Mouse (Mus musculus): ENCODE results near the gene Gm49630. TPM values are rescaled to one million over a fixed set of nuclear protein-coding genes. Genes with fewer than 3 reads are reported as not detected.
"Not testable (repeated sequence)": the region's sequence is repeated elsewhere in the genome, so short reads cannot be mapped to it uniquely, and the experiment has no call there.

Gm49630 gene
- polyA plus RNA-seq, 1 experiment from 2014 or later, result not detected

- not testable (repeated sequence) for H3K36me3 ChIP-seq (ENCODE audit: control insufficient read depth, insufficient read depth); H3K4me2 ChIP-seq (ENCODE audit: low read length); H3K4me3 ChIP-seq (replicated peaks; ENCODE audit: low read length); ATAC-seq; H3K9ac ChIP-seq (replicated peaks; ENCODE audit: low read depth, low read length); H3K9me3 ChIP-seq (ENCODE audit: control insufficient read depth, low read length); H3K4me1 ChIP-seq (replicated peaks; ENCODE audit: control insufficient read depth, insufficient read depth, low read length); H3K27ac ChIP-seq (ENCODE audit: low read length); H3K27me3 ChIP-seq (replicated peaks; ENCODE audit: control insufficient read depth, insufficient read depth, low read length)
- WGBS, result 69% methylated on average over 7 of the region's 9 CpGs
Observed at GRCm38 (mm10) chr17:7337381-7337780, 34.4 kb downstream of the Gm49630 start.

- H3K9ac ChIP-seq (replicated peaks; ENCODE audit: low read depth, low read length); ATAC-seq; H3K27me3 ChIP-seq (replicated peaks; ENCODE audit: control insufficient read depth, insufficient read depth, low read length); H3K4me3 ChIP-seq (replicated peaks; ENCODE audit: low read length); H3K4me2 ChIP-seq (ENCODE audit: low read length); H3K36me3 ChIP-seq (ENCODE audit: control insufficient read depth, insufficient read depth); H3K27ac ChIP-seq (ENCODE audit: low read length); H3K9me3 ChIP-seq (ENCODE audit: control insufficient read depth, low read length); H3K4me1 ChIP-seq (replicated peaks; ENCODE audit: control insufficient read depth, insufficient read depth, low read length): not testable (repeated sequence)
- WGBS, result 100% methylated on average over 2 of the region's 5 CpGs
Observed at GRCm38 (mm10) chr17:7332745-7333144, 39.0 kb downstream of the Gm49630 start.

DNA sequence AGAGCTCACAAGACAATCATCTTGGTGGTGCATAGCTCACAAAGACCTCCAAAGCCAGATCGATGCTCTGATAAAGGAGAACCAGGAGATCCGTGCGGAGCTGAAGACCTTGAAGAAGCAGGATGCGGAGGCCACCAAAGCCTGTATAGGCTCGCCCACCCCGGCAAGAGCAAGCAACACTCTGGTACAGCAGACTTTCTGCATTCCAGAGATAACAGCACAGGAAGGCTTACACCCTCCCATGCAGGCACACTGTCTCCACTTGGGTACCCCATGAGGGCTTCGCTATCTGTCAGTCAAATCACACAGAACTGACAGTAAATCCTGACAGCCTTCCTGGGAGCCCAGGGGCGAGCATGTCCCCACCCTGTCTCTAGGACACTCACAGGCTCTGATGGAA lies 45.4 kb downstream of the Gm49630 start:
- H3K4me1 ChIP-seq (replicated peaks; ENCODE audit: control insufficient read depth, insufficient read depth, low read length); H3K27ac ChIP-seq (ENCODE audit: low read length); H3K4me2 ChIP-seq (ENCODE audit: low read length); H3K36me3 ChIP-seq (ENCODE audit: control insufficient read depth, insufficient read depth); ATAC-seq; H3K9me3 ChIP-seq (ENCODE audit: control insufficient read depth, low read length); H3K9ac ChIP-seq (replicated peaks; ENCODE audit: low read depth, low read length); H3K27me3 ChIP-seq (replicated peaks; ENCODE audit: control insufficient read depth, insufficient read depth, low read length); H3K4me3 ChIP-seq (replicated peaks; ENCODE audit: low read length): not testable (repeated sequence)
- WGBS, result 87% methylated on average over 3 of the region's 8 CpGs

DNA sequence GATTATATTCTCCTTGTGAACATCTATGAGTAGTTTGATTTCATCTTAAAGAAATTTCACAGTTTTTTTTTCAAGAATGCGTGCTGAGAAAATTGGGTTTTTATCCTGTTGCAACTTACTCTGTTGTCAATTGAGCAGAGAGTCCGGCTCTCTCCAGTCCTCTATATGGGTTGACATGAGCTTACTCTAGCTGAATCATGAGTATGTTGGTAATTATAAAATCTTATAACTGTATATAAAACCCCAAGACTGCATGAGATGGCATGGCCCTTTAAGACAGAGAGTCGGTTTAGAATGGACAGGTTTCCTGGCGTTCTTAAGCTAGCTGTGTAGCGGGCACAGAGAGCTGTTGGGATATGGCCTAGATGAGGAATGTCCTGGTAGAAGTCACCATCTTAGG lies 47.4 kb downstream of the Gm49630 start, which contains the start of gene Tcp10a:
Tcp10a (plus strand) TSS at position 301 of the 400 bp plus-strand sequence.
- not testable (repeated sequence) for H3K9me3 ChIP-seq (ENCODE audit: control insufficient read depth, low read length); H3K27ac ChIP-seq (ENCODE audit: low read length); H3K36me3 ChIP-seq (ENCODE audit: control insufficient read depth, insufficient read depth); H3K27me3 ChIP-seq (replicated peaks; ENCODE audit: control insufficient read depth, insufficient read depth, low read length); H3K4me1 ChIP-seq (replicated peaks; ENCODE audit: control insufficient read depth, insufficient read depth, low read length); H3K4me2 ChIP-seq (ENCODE audit: low read length); H3K4me3 ChIP-seq (replicated peaks; ENCODE audit: low read length); ATAC-seq; H3K9ac ChIP-seq (replicated peaks; ENCODE audit: low read depth, low read length)
- 89% methylated on average over 4 of the region's 5 CpGs for WGBS

- H3K4me2 ChIP-seq (ENCODE audit: low read length); H3K9me3 ChIP-seq (ENCODE audit: control insufficient read depth, low read length): not testable (repeated sequence)
Observed at GRCm38 (mm10) chr17:7319789-7320188, 52.0 kb downstream of the Gm49630 start.

DNA sequence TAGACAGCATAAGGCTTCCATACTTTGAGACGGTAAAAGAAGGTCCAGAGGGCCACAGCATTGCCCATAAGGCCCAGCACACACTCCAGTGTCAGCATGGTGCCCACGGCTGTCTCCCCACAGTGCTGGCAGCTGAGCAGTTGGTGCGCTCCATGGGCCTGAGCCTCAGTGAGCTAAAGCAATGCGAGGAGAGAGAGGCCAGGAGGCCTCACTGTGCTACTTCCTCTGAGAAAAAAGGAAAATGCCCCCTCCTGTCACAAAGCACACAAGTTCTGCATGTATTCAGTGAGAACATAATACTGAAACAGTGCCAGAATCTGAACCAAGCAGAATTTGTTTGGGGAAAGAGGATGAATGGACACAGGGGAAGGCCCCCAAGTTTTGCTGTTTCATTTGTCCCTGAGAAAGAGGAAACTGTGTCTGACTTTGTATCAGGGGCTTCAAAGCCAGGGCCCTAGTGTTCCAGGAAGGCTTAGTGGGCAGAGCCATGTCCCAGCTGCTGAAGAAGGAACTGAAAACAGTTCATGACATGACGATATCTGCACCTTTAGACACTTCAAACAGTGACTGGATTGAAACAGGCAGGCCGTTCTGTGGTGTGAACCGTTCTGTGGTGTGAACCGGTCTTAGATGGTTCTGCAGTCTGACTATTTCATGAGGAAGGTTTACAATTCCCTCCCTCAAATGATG lies 55.9 kb downstream of the Gm49630 start:
- not testable (repeated sequence) for H3K4me3 ChIP-seq (replicated peaks; ENCODE audit: low read length); H3K27ac ChIP-seq (ENCODE audit: low read length); H3K4me1 ChIP-seq (replicated peaks; ENCODE audit: control insufficient read depth, insufficient read depth, low read length); H3K9me3 ChIP-seq (ENCODE audit: control insufficient read depth, low read length); H3K4me2 ChIP-seq (ENCODE audit: low read length); H3K36me3 ChIP-seq (ENCODE audit: control insufficient read depth, insufficient read depth); H3K9ac ChIP-seq (replicated peaks; ENCODE audit: low read depth, low read length); H3K27me3 ChIP-seq (replicated peaks; ENCODE audit: control insufficient read depth, insufficient read depth, low read length)
- WGBS, result 75% methylated on average over 5 of the region's 8 CpGs
- ATAC-seq, result peak; percentile 28; the same call in 1 of the 2 replicates

More at GRCm38 (mm10) chr17:7319789-7320188, 52.0 kb downstream of the Gm49630 start:
- not testable (repeated sequence) for H3K4me1 ChIP-seq (replicated peaks; ENCODE audit: control insufficient read depth, insufficient read depth, low read length); H3K4me3 ChIP-seq (replicated peaks; ENCODE audit: low read length); H3K9ac ChIP-seq (replicated peaks; ENCODE audit: low read depth, low read length); H3K27me3 ChIP-seq (replicated peaks; ENCODE audit: control insufficient read depth, insufficient read depth, low read length); H3K36me3 ChIP-seq (ENCODE audit: control insufficient read depth, insufficient read depth); ATAC-seq; H3K27ac ChIP-seq (ENCODE audit: low read length)
- WGBS, result 91% methylated on average over 6 of the region's 6 CpGs

- WGBS, result 63% methylated on average over 8 of the region's 8 CpGs
Observed at GRCm38 (mm10) chr17:7306278-7307196, 65.2 kb downstream of the Gm49630 start.

More at GRCm38 (mm10) chr17:7306278-7307196, 65.2 kb downstream of the Gm49630 start:
- H3K9me3 ChIP-seq (ENCODE audit: control insufficient read depth, low read length); H3K27me3 ChIP-seq (replicated peaks; ENCODE audit: control insufficient read depth, insufficient read depth, low read length); H3K27ac ChIP-seq (ENCODE audit: low read length); H3K4me1 ChIP-seq (replicated peaks; ENCODE audit: control insufficient read depth, insufficient read depth, low read length); H3K36me3 ChIP-seq (ENCODE audit: control insufficient read depth, insufficient read depth); H3K4me3 ChIP-seq (replicated peaks; ENCODE audit: low read length); H3K9ac ChIP-seq (replicated peaks; ENCODE audit: low read depth, low read length); H3K4me2 ChIP-seq (ENCODE audit: low read length): not testable (repeated sequence)
- ATAC-seq, result peak; percentile 95

Other genes with a start within 250 kb of the Gm49630 start
- 23.8 and 24.0 TPM in 2 replicates for gene Rps6ka2, start 201.9 kb downstream of the Gm49630 start, polyA plus RNA-seq (2015; fragmentation: Nextera tagmentation; extraction: Ambion mirVana)
- gene Tcp10a, start 47.3 kb downstream of the Gm49630 start, polyA plus RNA-seq (2015; fragmentation: Nextera tagmentation; extraction: Ambion mirVana), result not detected in 2 replicates
- 0.15 TPM in 1 of 2 replicates, not detected in the other for gene Ttll2, start 19.3 kb downstream of the Gm49630 start, polyA plus RNA-seq (2015; fragmentation: Nextera tagmentation; extraction: Ambion mirVana)
- gene Unc93a2, start 13.5 kb upstream of the Gm49630 start, polyA plus RNA-seq (2015; fragmentation: Nextera tagmentation; extraction: Ambion mirVana), result 0.14 TPM in 1 of 2 replicates, not detected in the other